Mouse (Mus musculus) kidney, embryonic 14.5 days (tissue): ENCODE measurements at regions not wholly inside any gene's neighbourhood (a gene's known extent, or its start where the extent isn't known, plus 50 kb on each side); places are given as distances from the start of the nearest gene placed in this dataset.

ENCODE experiments used
- ATAC-seq: fragments of 200-750 bp; cut with Nextera tagmentation; 2 replicates; pipeline ENCODE4 v1.8.0; 2017; ENCODE audit warnings: moderate number of reproducible peaks, mild to moderate bottlenecking, moderate TSS enrichment, moderate library complexity; ENCODE audit not compliant: low FRiP score, low TSS enrichment
- H3K27ac ChIP-seq: fragments of 300-500 bp; sonication (generic); 2 replicates; pipeline ENCODE4 v1.5.1; 2014; ENCODE audit warnings: low read depth, mild to moderate bottlenecking, low read length, moderate library complexity, mixed read lengths
- H3K27me3 ChIP-seq: fragments of 300-500 bp; sonication (generic); 2 replicates; pipeline ENCODE4 v1.6.1; 2014; ENCODE audit warnings: mild to moderate bottlenecking, low read length; ENCODE audit not compliant: control insufficient read depth, insufficient read depth
- H3K36me3 ChIP-seq: fragments of 300-500 bp; sonication (generic); 2 replicates; pipeline ENCODE4 v1.6.1; 2014; ENCODE audit warnings: low read length, mixed read lengths; ENCODE audit not compliant: control insufficient read depth, insufficient read depth
- H3K4me1 ChIP-seq: fragments of 300-500 bp; sonication (generic); 2 replicates; pipeline ENCODE4 v1.6.1; 2014; ENCODE audit warnings: low read length, mixed read lengths; ENCODE audit not compliant: control insufficient read depth, insufficient read depth
- H3K4me2 ChIP-seq: fragments of 300-500 bp; sonication (generic); replicated peaks from 2 replicates; pipeline ENCODE4 v1.6.1; 2014; ENCODE audit warnings: low read depth, mild to moderate bottlenecking, low read length
- H3K4me3 ChIP-seq: fragments of 300-500 bp; sonication (generic); 2 replicates; pipeline ENCODE4 v1.5.1; 2014; ENCODE audit warnings: mild to moderate bottlenecking, low read length
- H3K9ac ChIP-seq: fragments of 300-500 bp; sonication (generic); 2 replicates; pipeline ENCODE4 v1.6.1; 2014; ENCODE audit warnings: low read depth, mild to moderate bottlenecking, low read length, moderate library complexity
- H3K9me3 ChIP-seq: fragments of 300-500 bp; sonication (generic); 2 replicates; pipeline ENCODE4 v1.6.1; 2016; ENCODE audit warnings: low read length; ENCODE audit not compliant: control insufficient read depth
- WGBS: fragments of 180-500 bp; shearing (Covaris S2); extraction: QIAGEN DNeasy Blood & Tissue Kit; methylation state at CpG from one replicate; pipeline ENCODE4 v1.1.7; 2014; 5-methylcytosine and 5-hydroxymethylcytosine counted together

- Histone ChIP-seq H3K4me3 (no peak overlapping the region), H3K27me3 (no peaks in the 10 kb centered on the region), H3K36me3 (no peaks in the 10 kb centered on the region), H3K4me1 (no peaks in the 10 kb centered on the region), H3K9ac (no peak overlapping the region), H3K4me2 (no peak overlapping the region), H3K27ac (no peak overlapping the region), H3K9me3 (no peaks in the 10 kb centered on the region)
- 58% methylated on average over 5 of the region's 5 CpGs for WGBS
- ATAC-seq: no peak
Measured at GRCm38 (mm10) chr16:55442821-55443581, 145.2 kb upstream of the Zpld1 start.

- Histone ChIP-seq H3K4me3 (no peak overlapping the region), H3K27me3 (no peaks in the 10 kb centered on the region), H3K27ac (no peak overlapping the region), H3K4me1 (no peaks in the 10 kb centered on the region), H3K36me3 (no peaks in the 10 kb centered on the region), H3K4me2 (no peak overlapping the region), H3K9ac (no peak overlapping the region), H3K9me3 (no peaks in the 10 kb centered on the region)
- 51% methylated on average over 4 of the region's 4 CpGs for WGBS
- no peak for ATAC-seq
Measured at GRCm38 (mm10) chr16:55435139-55435968, 137.6 kb upstream of the Zpld1 start.

- no peak for ATAC-seq
- Histone ChIP-seq H3K4me1 (no peaks in the 10 kb centered on the region), H3K9me3 (no peaks in the 10 kb centered on the region), H3K36me3 (no peaks in the 10 kb centered on the region), H3K9ac (no peak overlapping the region), H3K27ac (no peak overlapping the region), H3K4me3 (no peak overlapping the region), H3K4me2 (no peak overlapping the region), H3K27me3 (no peaks in the 10 kb centered on the region)
- WGBS: 51% methylated on average over 7 of the region's 7 CpGs
Measured at GRCm38 (mm10) chr16:55421569-55422342, 124.0 kb upstream of the Zpld1 start.

DNA sequence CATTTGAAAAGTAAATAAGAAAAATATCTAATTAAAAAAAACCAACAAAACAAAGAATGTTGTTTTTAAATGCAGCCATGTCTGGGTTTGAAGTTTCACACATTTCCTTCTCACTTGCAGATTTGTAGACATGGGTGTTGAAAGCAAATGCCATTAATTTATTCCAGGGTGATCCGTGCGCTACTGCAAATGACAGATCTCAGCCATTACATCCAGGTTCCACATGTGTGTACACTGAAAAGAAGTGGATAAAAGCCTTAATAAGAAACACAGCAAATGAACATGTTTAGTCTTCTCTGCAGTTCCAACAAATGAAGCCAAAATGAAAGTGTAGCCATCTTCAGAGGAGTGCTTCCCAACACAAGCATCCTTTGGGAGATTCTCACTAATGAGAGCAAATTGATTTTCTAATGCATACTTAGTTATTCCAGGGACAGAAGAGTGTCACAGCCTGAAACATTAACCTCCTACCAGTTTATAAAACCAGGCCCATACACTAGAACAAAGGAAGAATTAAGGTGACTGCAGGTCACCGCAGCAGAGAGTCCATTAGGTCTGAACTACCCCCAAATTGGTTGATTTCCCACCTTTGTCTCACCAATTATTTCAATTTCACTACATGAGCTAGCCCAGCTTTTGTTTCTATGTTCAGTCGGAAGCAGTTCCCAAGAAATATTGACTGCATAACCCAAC is 123.2 kb upstream of the Zpld1 start:
- Histone ChIP-seq H3K9me3 (no peaks in the 10 kb centered on the region), H3K4me3 (no peak overlapping the region), H3K27ac (no peak overlapping the region), H3K9ac (no peak overlapping the region), H3K4me2 (no peak overlapping the region), H3K36me3 (no peaks in the 10 kb centered on the region), H3K4me1 (no peaks in the 10 kb centered on the region), H3K27me3 (no peaks in the 10 kb centered on the region)
- no peak for ATAC-seq
- 68% methylated on average over 4 of the region's 4 CpGs for WGBS

- no peak for ATAC-seq
- Histone ChIP-seq H3K9ac (no peak overlapping the region), H3K27me3 (no peaks in the 10 kb centered on the region), H3K4me1 (no peaks in the 10 kb centered on the region), H3K36me3 (no peaks in the 10 kb centered on the region), H3K4me3 (no peak overlapping the region), H3K9me3 (no peaks in the 10 kb centered on the region), H3K27ac (no peak overlapping the region), H3K4me2 (no peak overlapping the region)
- 83% methylated on average over 3 of the region's 3 CpGs for WGBS
Measured at GRCm38 (mm10) chr16:55418871-55419270, 121.1 kb upstream of the Zpld1 start.

DNA sequence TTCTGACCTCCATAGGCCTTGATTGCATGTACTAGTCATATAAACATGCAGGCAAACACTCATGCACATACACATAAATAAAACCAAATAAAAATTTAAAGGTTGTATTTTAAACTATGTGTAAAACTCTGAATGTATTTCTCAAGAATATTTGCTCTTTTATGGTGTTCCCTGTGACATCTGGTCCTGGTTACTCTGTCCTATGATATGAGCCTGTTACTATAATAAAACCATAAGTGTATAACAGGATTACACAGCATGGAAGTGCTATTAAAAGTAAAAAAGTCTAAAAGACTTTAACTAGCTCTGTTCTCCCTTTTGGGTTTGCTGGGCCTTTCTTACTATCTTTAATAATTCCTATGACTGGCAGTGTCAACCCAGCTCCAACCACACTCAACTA is 103.0 kb upstream of the Zpld1 start:
- H3K27ac ChIP-seq: no peak overlapping the region
- no peak for ATAC-seq
- no peak overlapping the region for H3K4me2 ChIP-seq
- H3K9ac ChIP-seq: no peak overlapping the region
- H3K36me3 ChIP-seq: no peaks in the 10 kb centered on the region
- no peaks in the 10 kb centered on the region for H3K4me1 ChIP-seq
- H3K27me3 ChIP-seq: no peaks in the 10 kb centered on the region
- H3K9me3 ChIP-seq: no peaks in the 10 kb centered on the region
- no peak overlapping the region for H3K4me3 ChIP-seq

- no peak overlapping the region for H3K4me2 ChIP-seq
- no peaks in the 10 kb centered on the region for H3K27me3 ChIP-seq
- H3K36me3 ChIP-seq: no peaks in the 10 kb centered on the region
- ATAC-seq: no peak
- H3K9ac ChIP-seq: no peak overlapping the region
- WGBS: 59% methylated on average over 3 of the region's 3 CpGs
- no peak overlapping the region for H3K27ac ChIP-seq
- H3K4me3 ChIP-seq: no peak overlapping the region
- no peaks in the 10 kb centered on the region for H3K4me1 ChIP-seq
- H3K9me3 ChIP-seq: no peaks in the 10 kb centered on the region
Measured at GRCm38 (mm10) chr16:55394864-55395263, 97.1 kb upstream of the Zpld1 start.

- Histone ChIP-seq H3K4me2 (no peak overlapping the region), H3K9ac (no peak overlapping the region), H3K9me3 (no peaks in the 10 kb centered on the region), H3K36me3 (no peaks in the 10 kb centered on the region), H3K4me1 (no peaks in the 10 kb centered on the region), H3K4me3 (no peak overlapping the region), H3K27me3 (no peaks in the 10 kb centered on the region), H3K27ac (no peak overlapping the region)
- ATAC-seq: no peak
- 89% methylated on average over 7 of the region's 7 CpGs for WGBS
Measured at GRCm38 (mm10) chr16:55390400-55390799, 92.6 kb upstream of the Zpld1 start.
